Mouse (Mus musculus) adrenal gland, postnatal 36 days (tissue): ENCODE results near the gene Dock8. TPM values are rescaled to one million over a fixed set of nuclear protein-coding genes. Genes with fewer than 3 reads are reported as not detected.

Experiments
- DNase-seq, 2 experiments: peaks; one replicate each; pipeline ENCODE4 v3.0.0; 2021; ENCODE audit warnings: mixed read lengths in 1 of 2
- long read RNA-seq, 2 experiments: library from polyadenylated mRNA; stranded (forward); transcript quantifications; one replicate each; pipeline ENCODE4 v2.0.0; 2021; ENCODE audit warnings: borderline sequencing depth in 2 of 2
- total RNA-seq, 2 experiments: library from RNA; stranded (reverse); gene quantifications; 2 replicates each; pipeline ENCODE4 v1.2.3; 2021

The Dock8 gene
- 10 to 100 TPM; 12.2 to 31.7 TPM for total RNA-seq
- long read RNA-seq, experiment 1, partial matches to known transcripts, result 1 of 5 reads
- long read RNA-seq, experiment 1, other reads (novel, unspliced or antisense), result 4 of 5 reads
- long read RNA-seq, experiment 2, partial matches to known transcripts, result 1 of 2 reads
- long read RNA-seq, experiment 2, other reads (novel, unspliced or antisense), result 1 of 2 reads

- DNase-seq, result peak; percentile 83 to 85
These were observed at the start of gene Dock8 for GRCm38 (mm10) chr19:24999201-24999886. Gene Dock8, plus strand, starts transcription at chr19:24999534.

- peak in 1 of 2 experiments; percentile 15 for DNase-seq
These were observed 40.8 kb upstream of the Dock8 start for GRCm38 (mm10) chr19:24958531-24958930.

GRCm38 (mm10) chr19:24961172-24961962, 38.0 kb upstream of the Dock8 start, which contains the start of gene Cbwd1:
Gene Cbwd1, minus strand, starts transcription at chr19:24961610.
- DNase-seq, result peak; percentile 98

GRCm38 (mm10) chr19:24966203-24966602, 33.1 kb upstream of the Dock8 start:
- DNase-seq, result no peak

GRCm38 (mm10) chr19:24966941-24967340, 32.4 kb upstream of the Dock8 start:
- no peak for DNase-seq

GRCm38 (mm10) chr19:24971307-24971706, 28.0 kb upstream of the Dock8 start:
- DNase-seq, result no peak

- no peak for DNase-seq
These were observed 26.5 kb upstream of the Dock8 start for GRCm38 (mm10) chr19:24972701-24973390.

- no peak for DNase-seq
These were observed 21.3 kb upstream of the Dock8 start for GRCm38 (mm10) chr19:24977991-24978390.

GRCm38 (mm10) chr19:24978852-24979842, 20.2 kb upstream of the Dock8 start:
- no peak for DNase-seq

- DNase-seq, result peak; percentile 33 to 47
These were observed 18.0 kb upstream of the Dock8 start for GRCm38 (mm10) chr19:24981294-24981693.

- DNase-seq, result no peak
These were observed 16.3 kb upstream of the Dock8 start for GRCm38 (mm10) chr19:24983050-24983449.

- DNase-seq, result no peak
These were observed 15.4 kb upstream of the Dock8 start for GRCm38 (mm10) chr19:24983857-24984498.

GRCm38 (mm10) chr19:24985045-24985444, 14.3 kb upstream of the Dock8 start:
- DNase-seq, result no peak

GRCm38 (mm10) chr19:24987355-24987754, 12.0 kb upstream of the Dock8 start:
- DNase-seq, result no peak

GRCm38 (mm10) chr19:24988831-24989230, 10.5 kb upstream of the Dock8 start:
- peak in 1 of 2 experiments; percentile 34 for DNase-seq

- no peak for DNase-seq
These were observed 9.1 kb upstream of the Dock8 start for GRCm38 (mm10) chr19:24990138-24990822.

GRCm38 (mm10) chr19:24993526-24993925, 5.8 kb upstream of the Dock8 start:
- no peak for DNase-seq

GRCm38 (mm10) chr19:24994900-24995299, 4.4 kb upstream of the Dock8 start:
- DNase-seq, result no peak

- DNase-seq, result no peak
These were observed 2.3 kb upstream of the Dock8 start for GRCm38 (mm10) chr19:24996815-24997704.
